Mouse (Mus musculus) ES-Bruce4 (cell line): ENCODE data around the gene Pde4d.

ENCODE experiments used
- CTCF ChIP-seq: IDR thresholded peaks from one replicate; pipeline ENCODE4 v1.8.1; 2011; ENCODE audit warnings: low read depth, low read length
- POLR2A ChIP-seq: IDR thresholded peaks from one replicate; pipeline ENCODE4 v1.8.1; 2011; ENCODE audit warnings: low read length; ENCODE audit not compliant: insufficient read depth

DNA sequence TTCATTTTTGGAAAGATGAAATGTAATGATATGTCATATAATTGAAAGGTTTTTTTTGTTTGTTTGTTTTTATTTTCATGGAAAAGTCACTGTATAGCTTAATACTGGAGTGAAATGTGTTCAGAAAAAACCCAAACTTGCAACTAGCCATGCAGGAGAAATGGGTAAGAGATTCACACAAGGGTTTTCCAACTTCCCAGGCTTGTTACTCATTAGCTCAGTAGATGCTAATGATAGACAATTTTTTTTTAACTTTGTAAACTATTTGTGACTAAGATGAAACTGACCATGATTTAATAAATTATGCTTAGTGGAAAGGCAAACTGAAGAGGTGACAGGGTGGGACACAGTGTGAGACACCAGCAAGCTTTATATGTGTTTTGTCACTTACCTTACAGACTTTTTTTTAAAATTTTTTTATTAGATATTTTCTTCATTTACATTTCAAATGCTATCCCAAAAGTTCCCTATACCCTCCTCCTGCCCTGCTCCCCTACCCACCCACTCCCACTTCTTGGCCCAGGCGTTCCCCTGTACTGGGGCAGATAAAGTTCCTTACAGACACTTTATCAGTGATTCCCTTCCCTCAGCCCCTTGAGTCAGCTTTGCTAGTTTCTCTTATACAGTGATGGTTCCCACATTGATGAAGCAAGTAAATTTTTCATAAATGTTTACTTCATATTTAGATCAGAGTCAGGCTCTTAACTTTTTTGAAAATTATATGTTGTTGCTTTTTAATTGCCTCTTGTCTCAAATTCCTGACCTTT lies 30.8 kb upstream of the Pde4d start:
- TF ChIP-seq CTCF (no peak), POLR2A (no peak)
